Mouse (Mus musculus) hindbrain, embryonic 10.5 days (tissue): ENCODE measurements around the gene Kcnip1. TPM values are rescaled to one million over a fixed set of nuclear protein-coding genes. Genes with fewer than 3 reads are reported as not detected.

Experiments
- DNase-seq: peaks from one replicate; pipeline ENCODE4 v3.0.0-alpha.2; 2017; ENCODE audit warnings: low spot score
- H3K27ac ChIP-seq: fragments of 300-500 bp; sonication (generic); 2 replicates; pipeline ENCODE4 v1.5.1; 2016; ENCODE audit warnings: mild to moderate bottlenecking, moderate library complexity
- H3K27me3 ChIP-seq: fragments of 300-500 bp; sonication (generic); 2 replicates; pipeline ENCODE4 v1.6.1; 2016; ENCODE audit warnings: mild to moderate bottlenecking; ENCODE audit not compliant: poor library complexity, insufficient read depth, severe bottlenecking
- H3K36me3 ChIP-seq: fragments of 300-500 bp; sonication (generic); 2 replicates; pipeline ENCODE4 v1.6.1; 2016; ENCODE audit warnings: mild to moderate bottlenecking, moderate library complexity
- H3K4me1 ChIP-seq: fragments of 300-500 bp; sonication (generic); replicated peaks from 2 replicates; pipeline ENCODE4 v1.6.1; 2016; ENCODE audit warnings: mild to moderate bottlenecking
- H3K4me3 ChIP-seq: fragments of 300-500 bp; sonication (generic); 2 replicates; pipeline ENCODE4 v1.5.1; 2016; ENCODE audit warnings: mild to moderate bottlenecking, moderate library complexity
- H3K9me3 ChIP-seq: fragments of 300-500 bp; sonication (generic); 2 replicates; pipeline ENCODE4 v1.6.1; 2016; ENCODE audit warnings: mild to moderate bottlenecking, moderate library complexity
- WGBS: fragments of 180-500 bp; shearing (Covaris S2); methylation state at CpG from one replicate; pipeline ENCODE4 v1.1.7; 2016; 5-methylcytosine and 5-hydroxymethylcytosine counted together
- polyA plus RNA-seq: library from polyadenylated mRNA; unstranded; fragments of >200 nt; fragmentation: Nextera tagmentation; extraction: Ambion mirVana; gene quantifications from 2 replicates; pipeline ENCODE4 v1.2.1, GENCODE M21; 2016

Gene Kcnip1
- polyA plus RNA-seq, 1 experiment from 2014 or later = 9.5 TPM

DNA sequence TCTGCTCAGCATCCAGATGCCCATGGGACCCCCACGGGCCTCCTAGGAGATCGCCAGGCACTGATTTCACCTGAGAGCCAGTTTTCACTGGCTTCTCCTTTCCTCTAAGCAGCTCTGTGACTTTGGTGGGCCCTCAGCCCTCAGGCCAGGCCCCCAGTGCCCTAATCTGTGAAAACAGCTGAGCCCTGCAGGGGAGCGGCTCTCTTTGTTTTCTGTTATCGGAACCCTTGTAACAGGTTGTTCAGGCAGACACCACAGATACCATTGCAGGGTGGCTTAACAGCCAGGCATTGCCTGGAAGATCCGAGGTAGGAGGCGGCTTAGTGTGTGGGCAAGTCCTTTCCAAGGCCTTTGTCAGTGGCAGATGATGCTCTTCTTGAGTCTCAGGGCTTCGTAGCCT, 82.0 kb downstream of the Kcnip1 start:
- no peak for DNase-seq
- H3K36me3 ChIP-seq = no peaks in the 10 kb centered on the region
- H3K4me1 ChIP-seq = peaks cover 18% of the 10 kb centered on the region
- H3K27me3 ChIP-seq = peaks cover 5% of the 10 kb centered on the region; the same call in 1 of the 2 replicates
- H3K9me3 ChIP-seq = no peaks in the 10 kb centered on the region
- 41% methylated on average over 7 of the region's 7 CpGs for WGBS
- no peak overlapping the region for H3K4me3 ChIP-seq
- H3K27ac ChIP-seq = no peak overlapping the region

DNA sequence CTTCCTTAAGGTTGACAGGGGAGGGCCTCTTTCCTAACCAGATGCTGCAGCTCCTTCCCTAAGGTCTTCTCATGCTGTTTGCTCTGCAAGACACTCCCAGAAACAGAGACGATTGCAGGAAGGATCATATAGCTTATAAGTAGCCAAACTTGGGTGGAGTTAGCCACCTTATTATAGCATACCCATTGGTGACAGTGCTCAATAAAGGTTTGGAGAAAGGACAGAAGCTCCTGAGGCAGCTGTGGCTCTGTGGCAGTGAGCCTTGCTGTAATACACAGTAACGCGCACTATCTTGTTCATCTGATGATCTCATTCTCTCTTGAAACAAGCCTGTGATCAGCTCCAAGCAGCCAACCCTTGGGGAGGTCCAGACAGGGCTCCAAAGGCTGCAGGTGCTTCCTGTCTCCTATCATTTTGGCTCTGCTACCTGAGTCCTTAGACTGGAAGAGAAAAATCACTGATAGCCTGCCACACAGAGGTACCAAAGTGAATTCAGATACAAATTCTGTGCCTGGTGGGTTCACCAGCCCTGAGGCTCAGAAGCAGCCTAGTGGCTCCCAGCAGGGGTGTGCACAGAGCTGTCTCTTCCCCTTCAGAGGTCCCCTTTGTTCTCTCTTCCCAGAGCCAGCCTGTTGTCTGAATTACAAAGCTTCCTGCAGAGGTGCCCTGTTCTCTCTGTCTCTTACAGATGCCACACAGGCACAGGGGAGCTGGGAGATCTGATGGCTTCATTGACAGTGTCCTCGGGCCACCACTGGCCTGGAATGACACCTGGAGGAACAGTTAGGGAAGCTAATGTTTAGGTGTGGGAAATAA, 84.4 kb downstream of the Kcnip1 start:
- 58% methylated on average over 4 of the region's 4 CpGs for WGBS
- no peak for DNase-seq
- no peaks in the 10 kb centered on the region for H3K9me3 ChIP-seq

DNA sequence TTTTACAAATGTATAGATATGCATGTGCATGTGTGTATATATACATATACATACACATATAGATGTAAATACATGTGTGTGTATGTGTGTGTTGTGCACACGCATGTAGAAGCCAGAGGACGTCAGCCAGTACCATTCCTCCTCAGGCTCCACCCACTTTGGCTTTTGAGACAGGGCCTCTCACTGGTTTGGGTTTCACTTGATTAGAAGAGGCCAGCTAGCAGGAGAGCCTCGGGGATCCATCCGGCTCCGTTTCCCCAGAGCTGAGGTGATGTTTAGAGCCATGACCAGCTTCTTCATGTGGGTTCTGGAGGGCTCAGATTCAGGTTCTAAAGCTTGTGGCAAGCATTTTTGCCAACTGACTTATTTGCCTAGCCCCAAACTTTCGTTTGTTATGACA, 89.5 kb downstream of the Kcnip1 start:
- Histone ChIP-seq H3K36me3 (no peaks in the 10 kb centered on the region), H3K4me3 (no peak overlapping the region), H3K27ac (no peak overlapping the region), H3K4me1 (peaks cover 2% of the 10 kb centered on the region), H3K9me3 (no peaks in the 10 kb centered on the region), H3K27me3 (no peaks in the 10 kb centered on the region)
- WGBS = 63% methylated on average over 6 of the region's 6 CpGs
- DNase-seq = no peak

More for the DNA sequence above, 84.4 kb downstream of the Kcnip1 start:
- Histone ChIP-seq H3K27ac (0 out of 2 replicates have a peak overlapping the region, but pooled peaks have one; percentile 23), H3K4me1 (peaks cover 15% of the 10 kb centered on the region), H3K27me3 (no peaks in the 10 kb centered on the region), H3K36me3 (no peaks in the 10 kb centered on the region), H3K4me3 (no peak overlapping the region)

DNA sequence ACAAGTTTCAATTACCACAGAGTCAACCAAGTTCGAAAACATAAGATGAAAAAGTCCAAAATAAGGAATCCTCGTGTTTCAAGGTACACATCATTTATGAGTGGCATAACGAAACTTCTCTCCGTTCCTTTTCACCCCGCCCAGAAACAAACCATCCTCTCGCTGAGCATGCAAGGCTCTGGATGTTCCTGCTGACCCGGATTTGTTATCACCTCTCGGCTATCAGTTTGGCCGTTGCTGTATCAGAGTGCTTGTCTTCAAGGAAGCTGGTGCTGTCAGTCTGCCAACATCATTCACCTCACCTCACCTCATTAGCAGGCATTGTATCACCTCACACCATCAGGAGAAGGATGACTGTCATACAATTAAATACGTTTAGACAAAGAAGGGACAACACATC, 90.6 kb downstream of the Kcnip1 start:
- no peaks in the 10 kb centered on the region for H3K36me3 ChIP-seq
- WGBS = 90% methylated on average over 10 of the region's 10 CpGs
- no peak overlapping the region for H3K27ac ChIP-seq
- no peaks in the 10 kb centered on the region for H3K9me3 ChIP-seq
- H3K27me3 ChIP-seq = no peaks in the 10 kb centered on the region
- DNase-seq = no peak
- no peaks in the 10 kb centered on the region for H3K4me1 ChIP-seq
- no peak overlapping the region for H3K4me3 ChIP-seq

DNA sequence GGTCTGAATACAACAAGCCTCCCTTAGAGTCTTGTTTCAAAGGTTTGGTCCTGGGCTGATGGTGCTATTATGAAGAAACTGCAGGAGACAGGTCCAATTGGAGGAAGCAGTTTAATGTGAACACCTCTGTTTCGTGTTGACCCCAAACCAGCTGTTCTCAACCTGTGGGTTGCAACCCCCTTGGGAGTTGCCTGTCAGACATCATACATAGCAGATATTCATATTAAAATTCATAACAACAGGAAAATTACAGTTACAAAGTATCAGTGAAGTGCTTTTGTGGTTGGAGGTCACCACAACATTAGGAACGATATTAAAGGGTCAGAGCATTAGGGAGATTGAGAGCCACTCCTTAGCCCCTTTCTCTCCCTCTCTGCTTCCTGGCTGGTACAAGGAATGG, 91.2 kb downstream of the Kcnip1 start:
- no peaks in the 10 kb centered on the region for H3K9me3 ChIP-seq
- H3K27ac ChIP-seq = no peak overlapping the region
- no peak for DNase-seq
- no peaks in the 10 kb centered on the region for H3K36me3 ChIP-seq
- 85% methylated on average over 2 of the region's 2 CpGs for WGBS
- H3K4me1 ChIP-seq = no peaks in the 10 kb centered on the region
- H3K27me3 ChIP-seq = no peaks in the 10 kb centered on the region
- no peak overlapping the region for H3K4me3 ChIP-seq

DNA sequence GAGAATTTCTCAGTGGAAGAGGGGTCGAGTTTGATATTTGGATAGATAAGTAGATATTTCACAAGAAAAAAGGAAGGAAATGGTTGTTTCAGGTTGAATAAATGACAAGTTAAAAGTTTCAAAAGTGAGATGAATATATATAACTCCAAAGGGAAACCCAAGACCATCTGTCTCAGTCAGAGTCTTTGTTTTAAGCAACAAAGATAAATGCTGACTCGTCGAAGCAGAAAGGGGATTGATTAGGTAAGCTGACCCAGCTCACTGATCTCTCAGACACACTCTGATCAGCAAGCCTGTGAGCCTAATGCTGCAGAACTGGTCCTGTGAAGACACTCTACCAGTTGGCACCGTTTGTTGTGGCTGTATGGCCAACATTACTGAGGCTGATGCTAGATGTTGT, 101.9 kb downstream of the Kcnip1 start:
- Histone ChIP-seq H3K36me3 (no peaks in the 10 kb centered on the region), H3K4me1 (no peaks in the 10 kb centered on the region), H3K4me3 (no peak overlapping the region), H3K9me3 (no peaks in the 10 kb centered on the region), H3K27ac (no peak overlapping the region), H3K27me3 (no peaks in the 10 kb centered on the region)
- no peak for DNase-seq
- WGBS = 83% methylated on average over 4 of the region's 4 CpGs

DNA sequence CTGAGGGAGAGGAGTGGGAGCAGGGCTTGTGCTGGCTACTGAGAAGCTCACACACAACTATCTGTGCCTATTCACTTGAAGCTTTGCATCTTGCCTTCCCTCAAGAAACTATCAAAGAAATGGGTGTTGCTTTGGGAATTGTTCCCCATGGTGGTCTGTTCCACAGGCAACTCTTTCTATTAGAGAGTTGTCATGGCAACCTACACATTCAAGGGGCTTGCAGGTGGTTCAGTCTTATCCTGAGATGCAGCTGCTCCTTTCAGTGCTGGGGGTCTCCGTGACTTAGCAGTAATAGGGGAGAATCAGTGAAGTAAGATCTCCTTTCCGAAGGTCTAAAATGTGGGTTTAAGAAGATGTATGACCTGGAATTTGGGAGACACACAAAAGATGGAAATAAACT, 102.6 kb downstream of the Kcnip1 start:
- no peak overlapping the region for H3K4me3 ChIP-seq
- no peak overlapping the region for H3K27ac ChIP-seq
- DNase-seq = no peak
- H3K9me3 ChIP-seq = no peaks in the 10 kb centered on the region
- H3K36me3 ChIP-seq = no peaks in the 10 kb centered on the region
- no peaks in the 10 kb centered on the region for H3K4me1 ChIP-seq
- no peaks in the 10 kb centered on the region for H3K27me3 ChIP-seq
- 72% methylated on average over 2 of the region's 2 CpGs for WGBS

DNA sequence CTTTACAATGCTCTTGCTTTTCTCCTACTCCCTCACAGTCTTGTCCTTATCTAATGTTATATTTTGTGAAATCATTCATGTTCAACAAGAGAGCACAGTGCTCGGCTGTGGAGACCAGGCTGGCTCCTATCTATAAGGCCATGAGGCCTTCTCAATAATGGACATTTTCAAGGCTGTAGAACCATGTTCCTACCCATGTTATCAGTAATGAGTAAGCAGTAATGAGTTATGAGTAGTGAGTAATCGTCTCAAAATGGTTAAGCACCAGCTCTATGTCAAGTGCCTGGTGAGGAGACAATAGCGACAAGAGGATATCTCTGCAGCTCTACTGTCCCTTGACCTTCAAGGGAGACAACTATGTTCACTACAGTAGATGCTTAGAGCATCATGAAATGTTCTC, 105.3 kb downstream of the Kcnip1 start:
- H3K4me1 ChIP-seq = no peaks in the 10 kb centered on the region
- no peaks in the 10 kb centered on the region for H3K27me3 ChIP-seq
- 89% methylated on average over 3 of the region's 3 CpGs for WGBS
- no peak overlapping the region for H3K27ac ChIP-seq
- no peak overlapping the region for H3K4me3 ChIP-seq
- no peaks in the 10 kb centered on the region for H3K36me3 ChIP-seq
- no peak for DNase-seq
- H3K9me3 ChIP-seq = no peaks in the 10 kb centered on the region

DNA sequence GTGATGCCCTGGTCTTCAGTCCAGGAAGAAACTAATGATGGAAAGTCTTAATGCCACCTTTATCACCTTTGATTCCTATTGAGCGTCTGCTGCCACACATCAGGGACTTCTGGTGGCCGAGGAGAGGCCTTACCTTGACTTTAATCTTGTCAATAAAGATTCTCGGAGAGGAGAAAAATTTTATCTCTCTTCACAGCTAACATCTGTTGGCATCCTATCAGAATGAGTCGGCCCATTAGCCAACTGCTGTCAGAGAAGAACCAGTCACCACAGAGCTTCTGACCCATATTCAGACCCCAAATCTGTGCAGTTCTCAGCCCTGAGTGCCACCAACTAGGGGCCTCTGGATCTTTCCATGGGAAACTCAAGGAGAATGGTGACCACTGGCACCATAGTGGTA, 107.0 kb downstream of the Kcnip1 start:
- no peak for DNase-seq
- no peaks in the 10 kb centered on the region for H3K27me3 ChIP-seq
- H3K9me3 ChIP-seq = no peaks in the 10 kb centered on the region
- no peak overlapping the region for H3K4me3 ChIP-seq
- H3K36me3 ChIP-seq = no peaks in the 10 kb centered on the region
- H3K4me1 ChIP-seq = no peaks in the 10 kb centered on the region
- no peak overlapping the region for H3K27ac ChIP-seq
- WGBS = 82% methylated on average over 4 of the region's 4 CpGs

DNA sequence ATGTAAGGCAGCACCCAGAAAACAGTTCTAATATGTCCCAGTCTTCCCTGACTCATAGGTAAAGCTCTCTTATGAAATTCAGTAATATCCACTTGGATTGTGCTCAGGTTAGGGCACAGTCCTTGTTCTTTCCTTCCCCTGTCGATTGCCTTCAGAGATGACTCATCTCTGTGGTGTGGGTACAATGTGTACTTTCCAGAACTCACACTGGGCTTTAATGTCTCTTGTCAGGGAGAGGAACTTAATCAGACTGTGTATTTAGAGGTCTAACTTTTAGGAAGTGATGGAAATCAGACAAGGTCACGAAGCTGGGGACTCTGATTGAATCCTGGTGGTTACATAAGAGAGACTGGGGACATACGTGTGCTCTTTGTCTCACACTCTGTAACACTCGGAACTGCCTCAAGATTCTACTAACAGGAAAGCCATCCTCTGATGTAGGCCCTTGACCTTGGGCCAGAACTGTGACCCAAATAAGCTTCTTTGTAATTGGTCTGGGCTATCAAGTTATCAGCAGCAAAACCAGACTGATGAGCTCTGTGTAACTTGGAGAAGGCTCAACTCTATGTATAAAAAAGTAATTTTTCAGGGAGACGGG, 110.1 kb downstream of the Kcnip1 start:
- DNase-seq = no peak
- Histone ChIP-seq H3K4me3 (no peak overlapping the region), H3K4me1 (no peaks in the 10 kb centered on the region), H3K27ac (no peak overlapping the region), H3K27me3 (no peaks in the 10 kb centered on the region), H3K9me3 (no peaks in the 10 kb centered on the region), H3K36me3 (no peaks in the 10 kb centered on the region)
- WGBS = 81% methylated on average over 5 of the region's 5 CpGs

DNA sequence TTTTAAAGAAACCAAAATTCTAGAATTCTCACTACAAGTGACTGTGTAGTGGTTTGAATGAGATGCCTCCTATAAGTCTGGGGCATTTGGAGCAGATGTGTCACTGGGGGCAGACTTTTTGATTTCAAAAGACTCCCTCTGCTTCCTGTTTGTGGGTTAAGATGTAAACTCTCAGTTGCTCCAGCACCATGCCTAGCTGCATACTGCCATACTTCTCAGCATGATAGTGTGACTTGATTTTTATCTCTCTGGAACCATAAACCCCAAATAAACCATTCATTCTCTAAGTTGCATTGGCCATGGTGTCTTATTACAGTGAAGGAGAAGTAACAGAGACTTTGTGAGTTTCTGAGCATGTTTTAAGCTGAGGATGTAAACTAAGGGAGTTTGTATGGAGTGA, 118.0 kb downstream of the Kcnip1 start:
- H3K4me1 ChIP-seq = peaks cover 22% of the 10 kb centered on the region
- no peak for DNase-seq
- no peaks in the 10 kb centered on the region for H3K36me3 ChIP-seq
- H3K27ac ChIP-seq = no peak overlapping the region
- H3K27me3 ChIP-seq = no peaks in the 10 kb centered on the region
- H3K4me3 ChIP-seq = no peak overlapping the region
- 0 out of 2 replicates have a peak, but pooled peaks cover 6% of the 10 kb centered on the region for H3K9me3 ChIP-seq

DNA sequence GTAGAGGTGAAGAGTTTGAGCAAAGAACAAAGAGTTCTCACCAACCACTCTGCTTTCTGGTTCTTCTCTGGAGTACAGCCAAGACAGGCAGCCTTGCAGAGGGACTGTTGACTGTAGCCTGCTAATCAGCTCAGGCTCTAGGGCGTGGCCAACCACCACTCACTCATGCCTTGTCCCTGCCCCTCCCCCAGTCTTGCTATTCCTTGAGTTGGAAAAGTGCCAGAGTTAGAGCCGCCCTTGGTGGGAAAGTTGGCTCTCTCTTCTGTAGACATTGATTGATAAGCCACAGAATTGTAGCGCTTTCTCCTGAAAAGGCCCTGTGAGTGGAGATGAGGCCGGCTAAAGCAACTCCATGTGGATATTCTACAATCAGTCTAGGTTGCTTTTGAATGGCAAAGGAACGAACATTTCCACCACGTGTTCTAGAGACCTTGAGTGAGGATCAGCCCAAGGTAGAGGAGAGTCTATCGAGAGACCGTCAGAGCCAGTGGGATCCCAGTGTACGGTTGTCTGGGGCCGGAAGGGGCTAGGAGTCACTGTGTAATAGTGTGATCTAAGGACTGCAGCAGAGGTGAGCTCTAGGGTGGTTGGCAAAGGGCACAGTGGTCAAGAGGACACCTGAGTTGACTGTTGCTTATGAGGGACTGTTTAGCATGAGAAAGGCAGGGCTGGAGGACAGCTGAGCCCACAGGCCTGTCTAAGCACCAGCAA, 119.7 kb downstream of the Kcnip1 start:
- H3K36me3 ChIP-seq = no peaks in the 10 kb centered on the region
- 71% methylated on average over 10 of the region's 10 CpGs for WGBS
- H3K4me1 ChIP-seq = peaks cover 25% of the 10 kb centered on the region
- DNase-seq = peak; percentile 18
- peak overlapping the region; percentile 57; the same call in 1 of the 2 replicates for H3K27ac ChIP-seq
- H3K4me3 ChIP-seq = no peak overlapping the region
- no peaks in the 10 kb centered on the region for H3K27me3 ChIP-seq
- H3K9me3 ChIP-seq = 0 out of 2 replicates have a peak, but pooled peaks cover 6% of the 10 kb centered on the region

DNA sequence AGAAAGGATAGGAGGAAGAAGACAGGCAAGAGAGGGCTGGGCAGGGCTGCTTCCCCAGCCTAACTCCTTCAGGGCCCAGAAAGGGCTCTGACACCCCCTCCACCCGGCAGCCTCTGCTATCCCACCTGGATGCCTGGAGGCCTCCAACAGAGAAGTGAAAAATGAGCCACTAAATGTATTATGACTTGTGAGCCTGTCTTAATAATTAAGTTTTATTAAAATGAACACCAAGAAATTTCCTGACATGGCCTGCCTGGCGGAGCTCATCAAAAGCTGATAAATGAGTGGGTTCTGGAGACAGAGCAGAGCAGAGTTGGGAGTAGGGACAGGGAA, 120.3 kb downstream of the Kcnip1 start:
- WGBS = 81% methylated on average over 2 of the region's 2 CpGs
- Histone ChIP-seq H3K36me3 (no peaks in the 10 kb centered on the region), H3K4me1 (peaks cover 25% of the 10 kb centered on the region), H3K27me3 (no peaks in the 10 kb centered on the region), H3K4me3 (no peak overlapping the region), H3K9me3 (0 out of 2 replicates have a peak, but pooled peaks cover 6% of the 10 kb centered on the region), H3K27ac (peak overlapping the region; percentile 40; the same call in 1 of the 2 replicates)
- no peak for DNase-seq
